Mouse (Mus musculus) central nervous system, embryonic 11.5 days (tissue): ENCODE measurements around the gene Lhx1. TPM values are rescaled to one million over a fixed set of nuclear protein-coding genes. Genes with fewer than 3 reads are reported as not detected.

ENCODE experiments used
- polyA plus RNA-seq: library from polyadenylated mRNA; depleted of rRNA; stranded (reverse); fragments of >200 nt; gene quantifications from 2 replicates; pipeline ENCODE4 v1.2.3, GENCODE M21; 2012; rRNA removed

The Lhx1 gene
- 30.1 and 31.3 TPM in 2 replicates for polyA plus RNA-seq

DNA sequence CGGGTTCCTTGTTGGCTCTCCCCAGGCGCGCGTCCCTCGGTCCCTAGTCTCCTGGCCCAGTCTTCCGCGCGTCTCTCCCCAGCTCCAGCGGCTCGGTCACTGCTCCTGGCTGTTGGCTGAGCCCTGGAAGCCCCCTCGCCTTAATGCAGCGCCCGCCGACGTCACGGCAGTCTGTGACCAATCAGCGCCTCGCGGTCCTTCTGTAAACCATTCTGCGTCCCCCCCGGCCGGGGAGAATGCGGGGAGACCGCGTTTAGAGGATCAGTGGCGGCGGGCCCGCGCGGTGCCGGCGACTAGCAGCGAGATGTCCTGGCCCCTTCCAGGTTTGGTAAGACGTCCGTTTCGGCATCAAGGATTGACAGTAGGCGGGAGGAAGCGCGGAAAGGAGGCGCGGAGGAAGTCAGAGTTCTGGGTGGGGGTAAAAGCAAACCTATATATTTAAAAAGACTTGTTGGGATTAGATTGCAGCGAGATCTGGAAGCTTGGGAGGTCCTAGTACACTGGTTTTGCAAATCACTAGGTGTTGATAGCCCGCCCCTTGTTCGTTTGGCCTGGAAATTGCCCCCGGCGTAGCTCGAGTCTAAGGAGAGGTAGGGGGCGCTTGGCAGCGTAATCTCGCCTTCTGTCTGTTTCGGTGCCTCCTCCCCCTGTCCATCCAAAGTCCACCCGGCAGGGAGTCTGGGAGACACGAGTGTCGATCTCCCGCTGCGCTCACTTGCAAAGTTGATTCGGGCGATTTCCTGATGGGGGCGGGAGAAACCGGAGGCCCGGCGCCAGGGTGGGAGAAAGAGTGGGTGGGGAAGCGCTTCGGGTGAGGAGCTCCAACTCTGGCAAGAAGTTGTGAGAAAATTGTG, at the start of gene Lhx1:
Gene Lhx1, minus strand, starts transcription at position 115 of the 854 bp plus-strand sequence.

GRCm38 (mm10) chr11:84513171-84514116, 11.9 kb downstream of the Lhx1 start, which contains the start of gene Aatf:
TSS of gene Aatf (minus strand) at chr11:84513522.

Other genes starting within 250 kb of the Lhx1 start
- 15.1 and 25.9 TPM in 2 replicates for gene Aatf, start 12.0 kb downstream of the Lhx1 start, polyA plus RNA-seq